Mouse (Mus musculus): ENCODE measurements at regions not wholly inside any gene's neighbourhood (a gene's known extent, or its start where the extent isn't known, plus 50 kb on each side); places are given as distances from the start of the nearest gene placed in this dataset.

DNA sequence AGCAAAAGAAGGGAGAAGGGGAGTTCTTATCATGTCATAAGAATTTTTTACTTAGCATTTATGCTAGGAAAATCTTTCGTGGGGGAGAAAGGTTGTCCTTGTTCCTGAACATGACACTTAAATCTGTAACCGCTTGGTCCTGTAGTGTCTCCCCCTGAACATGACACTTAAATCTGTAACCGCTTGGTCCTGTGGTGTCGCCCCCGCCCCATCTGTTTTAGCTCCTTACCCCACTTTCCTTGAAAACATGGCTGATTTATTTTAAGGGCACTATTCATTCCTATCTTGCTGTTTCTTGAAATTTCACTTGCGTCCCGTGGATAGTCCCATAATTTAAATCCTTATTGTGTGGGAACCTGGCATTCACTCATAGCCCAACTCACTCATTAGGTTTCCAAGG is 82.2 kb downstream of the Rap2a start:
- DNase-seq (ENCODE audit: low spot score in 2 of 2): no peak

DNA sequence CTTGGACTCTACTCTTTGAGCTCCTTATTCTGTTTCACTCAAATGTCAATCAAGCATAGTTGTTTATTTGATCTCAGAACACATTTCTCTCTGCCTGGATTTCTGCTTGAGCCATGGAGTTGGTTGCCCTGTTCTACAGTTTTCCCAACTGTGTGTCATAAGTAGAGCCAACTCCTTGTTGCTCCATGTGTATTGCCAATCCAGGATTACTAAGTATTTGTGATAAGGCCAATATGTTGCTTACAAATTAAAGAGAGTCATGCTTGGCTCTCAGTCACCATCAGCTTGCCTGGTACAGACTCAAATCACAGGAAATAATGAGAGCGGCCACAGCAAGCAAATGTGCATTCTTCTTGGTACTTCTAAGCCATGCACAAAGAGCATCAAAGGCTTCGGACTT is 82.7 kb downstream of the Rap2a start:
- peak; percentile 15 to 48 for DNase-seq (ENCODE audit: low spot score in 2 of 2)

DNA sequence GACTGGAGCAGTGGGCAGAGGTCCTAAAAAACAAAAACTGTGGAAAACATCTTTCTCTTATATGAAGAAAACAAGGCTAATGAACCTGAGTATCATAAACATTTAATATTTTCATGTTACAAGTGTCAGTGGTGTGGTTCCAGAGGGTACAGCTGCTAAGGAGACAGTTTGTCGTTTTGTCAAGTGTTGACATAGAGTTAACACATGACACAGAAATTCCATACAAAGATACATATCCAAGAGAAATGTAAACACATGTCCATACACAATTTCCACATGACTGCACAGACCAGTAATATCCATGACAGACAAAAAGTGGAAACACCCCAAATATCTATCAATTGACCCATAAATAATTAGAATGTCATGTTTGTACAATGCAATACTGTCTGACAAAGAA is 88.7 kb downstream of the Rap2a start:
- no peak for DNase-seq (ENCODE audit: low spot score in 2 of 2)

DNA sequence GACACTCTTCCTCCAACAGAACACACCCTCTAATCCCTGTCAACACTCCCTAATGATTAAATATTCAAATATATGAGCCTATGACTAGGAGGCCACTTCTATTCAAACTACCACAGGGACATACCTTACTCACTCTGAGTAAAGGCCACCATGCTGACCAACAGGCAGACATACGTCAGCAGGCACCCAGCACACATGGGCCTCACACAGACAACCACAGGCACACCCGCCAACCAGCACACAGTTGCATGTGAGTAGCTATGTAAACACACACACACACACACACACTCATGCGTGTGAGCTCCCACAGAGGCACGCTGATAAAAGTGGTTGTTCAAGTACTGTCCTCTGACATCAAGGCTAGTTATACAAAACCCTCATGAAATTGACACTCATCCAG is 89.8 kb downstream of the Rap2a start:
- no peak for DNase-seq (ENCODE audit: low spot score in 2 of 2)

DNA sequence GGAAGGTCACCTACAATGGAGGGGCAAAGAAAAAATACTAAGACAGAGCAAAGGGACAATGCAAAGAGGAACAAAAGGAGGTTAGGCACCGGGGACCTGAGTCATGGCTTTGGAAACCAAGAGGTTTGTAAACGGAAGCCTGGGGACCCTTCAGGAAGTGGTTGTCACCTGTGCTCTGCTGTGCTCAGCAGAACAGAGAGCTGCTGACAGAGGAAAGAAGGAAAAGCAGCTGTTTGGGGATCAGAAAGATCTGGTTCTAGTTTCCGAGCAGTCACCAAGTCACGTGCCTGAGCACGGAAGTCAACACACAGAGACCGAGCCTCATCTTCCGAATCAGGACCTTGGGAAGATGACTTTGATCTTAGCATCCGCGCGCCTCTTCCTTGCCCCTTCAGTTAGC is 94.0 kb downstream of the Rap2a start:
- DNase-seq (ENCODE audit: low spot score in 2 of 2): no peak

DNA sequence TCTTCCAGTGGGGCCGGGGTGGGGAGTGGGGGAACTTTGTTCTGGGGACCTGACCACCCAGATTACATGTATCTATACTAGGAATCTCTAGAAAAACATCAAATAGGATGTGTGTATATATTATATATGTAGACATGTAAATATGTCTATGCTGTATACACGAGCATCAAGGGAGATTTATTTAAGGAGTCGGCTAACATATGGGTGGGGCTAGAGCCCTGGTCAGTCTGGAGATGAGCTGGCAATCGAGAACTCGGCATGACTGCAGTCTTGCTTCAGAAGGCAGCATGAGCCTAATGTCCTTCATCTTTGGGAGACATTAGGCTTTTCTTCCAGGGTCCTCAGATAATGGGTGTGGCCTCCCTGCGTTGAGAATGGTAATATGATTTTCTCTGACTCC is 97.0 kb downstream of the Rap2a start:
- DNase-seq (ENCODE audit: low spot score in 2 of 2): no peak

DNA sequence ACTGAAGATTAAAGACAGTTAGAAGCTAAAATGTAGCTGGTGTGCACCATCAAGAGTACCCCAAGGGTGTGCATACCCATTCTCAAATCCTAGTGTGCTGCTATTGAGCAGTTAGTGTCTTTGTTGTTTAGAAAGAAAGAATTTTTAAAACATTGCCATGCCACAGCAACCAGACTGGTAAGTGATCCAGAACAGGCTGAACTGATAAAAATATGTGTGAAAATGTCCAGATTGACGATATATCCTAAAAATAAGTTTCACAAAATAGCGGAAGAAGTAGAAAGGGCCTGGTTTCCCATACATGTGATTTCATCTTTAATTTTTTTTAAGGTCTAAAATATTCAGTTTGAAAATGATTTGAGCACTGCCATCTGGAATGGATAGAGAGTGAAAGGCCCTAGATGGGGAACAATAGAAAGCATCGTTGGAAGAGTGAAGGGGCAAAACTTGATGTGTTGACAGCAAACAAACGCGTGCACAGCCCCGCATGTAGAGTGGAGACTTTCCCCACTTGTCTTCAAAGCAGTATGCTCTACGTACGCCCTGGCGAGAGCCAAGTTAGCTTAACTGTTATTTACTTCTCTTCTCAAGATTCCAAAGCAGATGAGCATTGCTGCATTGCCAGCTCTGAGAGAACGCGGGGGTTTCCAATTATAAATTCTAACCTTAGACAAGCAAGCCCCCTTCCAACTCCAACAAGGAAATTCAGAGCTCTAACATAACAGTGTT is 100.3 kb downstream of the Rap2a start:
- DNase-seq (ENCODE audit: low spot score in 2 of 2): peak; percentile 8 to 42

DNA sequence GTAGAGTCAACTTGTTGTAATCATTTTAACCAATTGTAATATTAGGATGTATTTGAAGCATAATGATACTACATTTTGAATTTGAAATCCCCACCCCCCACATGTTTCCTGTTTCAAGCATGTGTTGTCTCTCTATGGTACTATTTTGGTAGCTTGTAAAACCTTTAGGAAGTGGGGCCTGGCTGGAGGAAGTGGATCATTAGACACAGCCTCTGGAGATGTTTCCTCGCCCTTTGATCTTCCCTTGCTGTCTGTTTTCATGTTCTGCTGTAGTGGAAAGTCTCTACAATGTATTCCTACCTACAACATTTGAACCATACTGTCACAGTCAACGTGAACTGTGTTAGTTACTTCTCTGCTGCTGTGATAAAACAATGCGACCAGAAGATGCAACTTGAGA is 105.6 kb downstream of the Rap2a start:
- no peak for DNase-seq (ENCODE audit: low spot score in 2 of 2)

DNA sequence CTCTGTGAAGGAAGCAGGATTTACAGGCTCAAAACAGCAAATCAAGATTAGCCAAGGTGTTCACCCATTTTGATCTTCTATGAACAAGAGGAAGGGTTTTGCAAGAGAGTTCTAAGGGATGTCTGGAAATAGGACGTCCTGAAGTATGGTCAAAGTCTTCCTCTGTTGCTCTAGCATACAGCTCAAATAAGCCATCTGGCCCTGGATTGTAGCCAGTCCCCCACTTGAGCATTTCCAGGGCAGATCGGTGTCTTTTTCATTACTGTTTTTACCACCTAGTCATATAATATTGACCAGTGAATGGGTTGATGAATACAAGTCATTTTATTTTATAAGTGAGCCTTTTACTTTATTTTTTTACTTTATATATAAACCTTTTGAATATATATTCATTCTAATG is 113.9 kb downstream of the Rap2a start:
- no peak for DNase-seq (ENCODE audit: low spot score in 2 of 2)

DNA sequence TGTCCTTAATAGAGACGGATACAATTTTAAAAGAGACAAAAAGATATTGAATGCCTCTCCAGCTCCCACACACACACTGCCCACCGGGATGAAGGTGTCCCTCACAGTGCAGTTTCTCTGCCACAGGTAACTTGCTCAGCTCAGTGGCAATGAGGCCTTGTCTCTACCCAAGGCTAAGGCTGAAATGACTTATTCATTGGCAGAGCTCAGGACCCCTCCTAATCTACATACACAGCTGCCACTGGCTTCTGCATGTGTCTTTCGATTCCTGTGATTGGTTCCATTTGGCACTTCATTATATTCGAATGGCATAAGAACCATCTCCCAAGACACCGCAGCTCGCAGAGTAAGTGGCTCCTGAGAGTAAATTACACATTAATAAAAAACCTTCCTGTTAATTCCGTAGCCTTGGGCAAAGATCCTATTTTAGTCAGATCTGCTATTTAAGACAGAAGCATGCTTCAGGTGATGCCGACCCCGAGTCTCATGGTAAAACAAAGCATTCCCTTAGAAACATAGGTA is 122.2 kb downstream of the Rap2a start:
- DNase-seq (ENCODE audit: low spot score in 2 of 2): no peak

DNA sequence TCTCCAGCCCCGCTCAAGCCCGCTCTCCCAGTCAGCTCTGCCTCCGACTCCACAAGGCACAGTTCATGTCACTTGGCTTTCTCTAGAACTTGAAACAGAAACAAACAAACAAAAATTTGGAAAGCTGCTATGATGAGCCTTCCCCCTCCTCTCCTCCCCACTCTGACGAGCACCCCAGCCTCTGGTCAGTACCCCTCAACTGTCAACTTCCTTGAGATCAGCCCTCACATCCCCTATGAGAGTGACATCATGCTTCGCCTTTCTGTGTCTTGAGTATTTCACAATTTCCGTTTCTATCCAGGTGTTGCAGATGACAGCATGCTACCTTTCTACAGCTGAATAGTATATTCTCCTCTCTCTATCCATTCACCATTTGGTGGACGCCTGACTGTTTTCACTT is 123.3 kb downstream of the Rap2a start:
- no peak for DNase-seq (ENCODE audit: low spot score in 2 of 2)

DNA sequence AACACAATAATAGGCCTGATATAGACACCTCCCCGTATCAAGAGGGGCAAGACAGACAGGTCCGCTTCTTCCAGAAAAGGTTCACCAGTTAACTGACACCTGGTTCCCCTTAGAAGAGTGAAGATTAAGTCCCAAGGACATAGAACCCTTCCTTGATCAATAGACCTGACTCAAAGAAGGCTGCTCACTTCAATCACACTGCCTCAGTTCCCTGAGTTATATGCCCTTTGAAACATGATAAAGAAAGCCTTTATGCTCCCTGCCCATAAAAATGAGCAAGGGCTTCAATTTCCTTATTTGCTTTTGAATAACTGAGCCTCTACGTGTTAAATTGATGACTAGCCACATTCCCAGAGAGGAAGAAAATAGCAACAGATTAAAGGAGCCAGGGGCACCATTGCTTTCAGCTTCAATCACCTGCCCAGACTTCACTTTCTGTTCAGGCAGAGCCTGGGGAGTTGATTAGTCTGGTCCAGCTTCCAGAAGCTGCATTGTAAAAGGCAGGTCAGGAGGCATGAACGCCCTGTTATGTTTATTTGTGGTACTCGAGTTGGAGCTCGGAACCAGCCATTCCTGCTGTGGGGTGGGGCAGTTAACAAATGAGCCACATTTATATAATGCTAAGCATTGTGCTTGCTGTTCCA is 125.7 kb downstream of the Rap2a start:
- no peak for DNase-seq (ENCODE audit: low spot score in 2 of 2)

DNA sequence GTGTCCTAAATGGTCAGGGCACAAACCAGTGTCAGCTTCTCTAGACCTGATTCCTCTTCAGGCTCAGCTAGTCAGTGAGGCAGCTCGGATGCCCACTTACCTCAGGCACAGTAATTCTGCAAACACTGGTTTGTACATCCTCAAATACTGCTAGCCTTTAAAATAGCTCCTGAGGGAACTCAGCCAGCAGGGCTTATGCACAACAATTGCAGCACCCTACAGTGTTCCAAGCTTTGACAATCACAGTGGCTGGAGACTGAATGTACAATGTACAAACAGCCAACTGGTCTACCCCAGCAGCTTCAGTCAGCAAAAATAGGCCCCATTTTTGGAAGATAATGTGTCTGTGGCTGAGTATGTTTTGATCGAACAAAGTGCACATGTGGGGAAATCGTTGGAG is 129.6 kb downstream of the Rap2a start:
- DNase-seq (ENCODE audit: low spot score in 2 of 2): peak in 1 of 2 experiments; percentile 61

DNA sequence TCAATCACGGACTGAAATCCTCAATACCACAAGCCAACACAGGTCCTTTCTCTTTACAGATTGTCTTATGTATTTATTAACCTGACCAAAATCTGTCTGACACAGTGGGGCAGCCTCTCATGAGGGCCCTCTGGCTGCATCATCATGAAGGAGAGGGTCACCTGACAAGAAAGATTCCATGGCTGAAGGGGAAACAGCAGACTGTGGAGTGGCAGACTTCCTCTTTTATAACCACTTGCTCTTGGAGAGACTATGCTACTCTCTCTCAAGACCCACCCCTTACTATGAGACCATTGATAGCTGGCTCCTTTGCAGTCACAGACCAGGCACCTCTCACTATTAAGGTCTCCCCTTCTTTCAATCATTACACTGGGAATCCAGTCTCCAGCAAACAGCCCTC is 133.1 kb downstream of the Rap2a start:
- DNase-seq (ENCODE audit: low spot score in 2 of 2): no peak

DNA sequence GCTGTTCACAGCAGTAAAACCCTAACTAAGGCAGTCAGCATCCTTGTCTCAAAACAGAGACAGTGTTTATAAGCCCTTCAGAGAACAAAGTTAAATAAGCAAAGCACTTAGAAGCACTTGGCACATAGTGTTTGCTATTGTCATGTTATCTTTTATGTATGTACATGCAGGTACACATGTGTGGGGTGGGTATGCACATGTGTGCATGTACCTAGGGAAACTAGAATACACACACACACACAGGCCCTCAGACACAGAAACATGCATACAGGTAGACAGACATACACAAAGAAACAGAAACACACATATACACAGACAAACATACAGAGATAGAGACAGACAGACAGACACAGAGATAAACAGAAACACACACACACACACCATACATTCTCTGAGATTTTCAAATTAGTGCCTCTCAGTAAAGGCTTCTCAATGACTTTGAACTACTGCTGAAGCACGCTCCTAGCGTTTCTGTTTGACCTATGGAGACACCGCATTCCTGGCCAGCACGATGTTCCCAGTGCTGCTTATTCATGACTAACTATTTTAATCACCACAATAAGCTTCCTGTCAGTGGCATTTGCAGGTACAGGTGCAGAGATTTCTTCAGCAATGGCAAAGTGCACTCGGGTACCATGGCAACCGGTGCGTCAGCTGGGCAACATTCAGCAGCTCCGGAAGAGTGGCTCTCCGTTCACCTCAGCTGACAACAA is 148.1 kb downstream of the Rap2a start:
- peak; percentile 36 to 37 for DNase-seq (ENCODE audit: low spot score in 2 of 2)

DNA sequence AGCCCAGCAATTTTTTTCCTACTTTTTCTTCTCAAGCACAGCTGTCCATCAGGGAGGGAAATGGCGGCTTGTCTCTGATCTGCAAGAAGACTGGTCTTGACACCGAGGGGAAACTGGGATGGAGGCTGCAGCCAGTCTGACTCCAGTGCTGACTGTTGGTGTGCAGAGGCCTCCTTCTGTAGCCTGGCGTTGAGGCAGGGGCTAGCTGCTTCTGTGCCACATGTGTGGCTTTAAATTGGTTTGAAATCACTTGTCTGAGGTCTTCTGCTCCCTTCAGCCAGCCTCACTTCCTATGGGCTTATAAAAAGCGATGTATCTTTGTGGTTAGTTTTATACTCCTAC is 148.7 kb downstream of the Rap2a start:
- DNase-seq (ENCODE audit: low spot score in 2 of 2): no peak

DNA sequence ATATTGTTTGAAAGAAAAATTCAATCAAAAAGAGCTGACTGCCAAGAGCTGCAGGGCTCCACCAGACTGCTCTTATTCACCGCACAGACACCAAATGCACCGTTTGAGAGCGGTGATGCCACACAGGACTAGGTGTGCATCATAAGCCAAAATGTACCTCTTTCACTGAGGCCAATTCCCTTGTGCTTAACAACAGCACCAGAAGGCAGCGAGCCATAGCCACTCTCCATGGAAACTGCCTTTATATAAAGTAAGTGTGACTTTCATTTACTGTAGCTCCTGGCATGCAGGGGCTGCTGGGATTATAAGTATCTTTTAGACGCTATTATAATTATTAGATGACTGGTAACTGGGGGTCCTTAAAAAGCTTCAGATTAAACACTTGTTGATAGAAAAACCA is 154.5 kb downstream of the Rap2a start:
- peak in 1 of 2 experiments; percentile 52 for DNase-seq (ENCODE audit: low spot score in 2 of 2)

DNA sequence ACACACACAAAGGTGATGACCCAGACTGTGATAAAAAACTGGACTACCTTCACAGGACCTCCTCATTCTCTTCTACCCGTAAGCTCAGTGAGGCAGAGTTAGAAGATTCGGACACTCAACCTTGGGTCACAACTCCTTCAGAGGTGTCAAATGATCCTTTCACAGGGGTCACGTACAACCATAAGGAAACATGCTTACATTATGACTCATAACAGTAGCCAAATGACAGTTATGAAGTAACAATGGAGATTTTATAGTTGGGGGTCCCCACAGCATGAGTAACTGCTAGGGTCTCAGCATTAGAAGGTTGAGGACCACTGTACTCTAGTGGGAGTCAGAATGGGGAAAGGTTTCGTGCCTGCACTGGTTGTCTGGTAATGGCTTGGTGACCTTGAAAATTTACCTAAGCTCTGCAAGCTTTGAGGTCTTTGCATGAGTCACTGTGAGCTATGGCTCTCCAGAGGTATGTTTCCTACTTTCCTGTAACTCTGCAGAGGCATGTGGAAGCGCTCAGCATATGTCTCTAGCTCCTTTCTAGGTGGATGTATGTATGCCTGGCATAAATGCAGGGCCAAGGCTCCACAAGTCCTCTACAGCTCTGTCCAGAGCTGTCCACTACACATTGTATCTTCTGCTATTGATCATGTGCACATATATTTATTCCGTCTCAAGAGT is 158.6 kb downstream of the Rap2a start:
- no peak for DNase-seq (ENCODE audit: low spot score in 2 of 2)

DNA sequence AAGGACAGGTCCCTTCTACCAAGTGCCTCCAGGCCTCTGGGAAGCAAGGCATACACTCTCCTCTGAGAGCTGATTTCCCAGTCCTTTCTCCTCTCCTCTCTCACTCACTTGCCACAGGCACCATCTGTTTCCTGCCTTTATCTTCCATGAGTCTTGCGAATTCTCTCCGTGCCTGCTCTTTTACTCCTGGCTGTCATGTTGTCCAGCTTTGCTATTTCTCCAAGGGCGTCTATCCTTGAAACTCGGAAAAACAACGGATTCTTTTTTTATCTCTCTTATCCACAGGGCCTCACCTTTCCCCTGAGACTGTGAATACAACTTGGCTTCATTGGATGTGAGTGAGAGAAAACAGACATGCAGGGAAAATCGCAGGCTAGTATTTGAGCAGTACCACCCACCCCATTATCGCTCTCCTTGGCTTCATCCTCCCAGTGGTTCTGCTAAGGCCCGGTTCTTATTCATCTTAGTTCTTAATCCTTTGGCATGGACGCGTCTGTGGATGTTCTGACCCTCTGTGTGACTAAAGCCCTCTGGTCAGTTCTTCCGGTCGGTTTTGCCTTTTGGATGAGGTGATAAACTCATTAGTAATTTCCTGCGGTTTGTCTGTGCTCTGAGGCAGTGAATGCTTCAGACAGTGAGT is 159.4 kb downstream of the Rap2a start:
- DNase-seq (ENCODE audit: low spot score in 2 of 2): no peak

DNA sequence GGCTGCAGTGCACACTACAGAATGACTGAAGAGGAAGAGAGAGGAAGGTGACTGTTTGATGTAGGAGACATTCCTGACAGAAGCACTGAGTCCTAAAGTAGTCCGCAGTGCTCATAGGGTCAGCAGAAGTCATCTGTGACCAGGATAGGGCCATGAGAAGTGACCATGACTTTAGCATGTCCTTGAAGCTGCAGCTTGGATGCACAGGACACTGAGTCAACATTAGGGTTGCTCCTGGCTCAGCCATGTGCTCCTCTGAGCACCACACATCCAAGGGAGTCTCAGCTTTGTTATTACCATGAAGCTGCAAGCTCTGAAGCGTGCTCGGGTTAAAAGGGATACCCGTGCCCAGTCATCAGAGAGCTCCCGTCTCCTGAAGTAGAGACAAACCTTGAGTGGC is 164.3 kb downstream of the Rap2a start:
- no peak for DNase-seq (ENCODE audit: low spot score in 2 of 2)

DNA sequence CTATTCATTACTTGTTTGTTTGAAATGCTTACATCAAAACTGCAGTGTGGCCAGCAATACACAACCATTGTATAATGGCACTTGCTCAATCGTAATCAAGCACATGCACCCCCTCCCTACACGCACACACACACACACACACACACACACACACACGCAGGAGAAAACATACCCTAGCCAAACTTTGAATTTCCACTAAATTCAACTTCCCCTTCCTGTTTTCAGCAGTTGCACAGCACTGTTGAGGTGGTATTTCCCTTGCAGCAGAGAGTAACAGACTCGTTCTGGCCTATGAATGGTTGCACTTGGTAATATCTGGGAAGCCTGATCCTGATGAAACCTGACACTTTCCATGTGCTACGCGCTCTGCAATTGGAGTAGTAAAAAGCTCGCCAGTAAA is 173.8 kb downstream of the Rap2a start:
- DNase-seq (ENCODE audit: low spot score in 2 of 2): no peak
